Mouse (Mus musculus): ENCODE measurements around the gene Olfr1137.

Olfr1137 gene

GRCm38 (mm10) chr2:87713079-87713478, at the start of gene Olfr1137:
TSS of gene Olfr1137 (minus strand) at chr2:87713179.
- DNase-seq = no peak

GRCm38 (mm10) chr2:87753891-87754290, 40.9 kb upstream of the Olfr1137 start, which contains the start of gene Olfr1141:
TSS of gene Olfr1141 (minus strand) at chr2:87753991.
- no peak for DNase-seq

- DNase-seq = no peak
These were observed 30.5 kb upstream of the Olfr1137 start, which contains the start of gene Olfr1140 for GRCm38 (mm10) chr2:87743452-87743851. TSS of gene Olfr1140 (plus strand) at chr2:87743752.

- no peak for DNase-seq
These were observed 26.9 kb upstream of the Olfr1137 start, which contains the start of gene Olfr1138 for GRCm38 (mm10) chr2:87739878-87740277. TSS of gene Olfr1138 (minus strand) at chr2:87739978.

GRCm38 (mm10) chr2:87693847-87694246, 19.1 kb downstream of the Olfr1137 start, which contains the start of gene Olfr1136:
TSS of gene Olfr1136 (minus strand) at chr2:87693947.
- DNase-seq = no peak

- DNase-seq = no peak
These were observed 39.4 kb downstream of the Olfr1137 start, which contains the start of gene Olfr1135 for GRCm38 (mm10) chr2:87673564-87673963. TSS of gene Olfr1135 (minus strand) at chr2:87673664.

Data from kidney, postnatal 4 days (tissue).